Mouse (Mus musculus) spleen, postnatal 14 days (tissue): ENCODE measurements at regions not wholly inside any gene's neighbourhood (a gene's known extent, or its start where the extent isn't known, plus 50 kb on each side); places are given as distances from the start of the nearest gene placed in this dataset.
A peak's percentile ranks its signal among the peaks of the same experiment; 100 is the strongest.

Experiments
- DNase-seq, 2 experiments: peaks; one replicate each; pipeline ENCODE4 v3.0.0; 2021 to 2022; ENCODE audit warnings: low spot score in 2 of 2

DNA sequence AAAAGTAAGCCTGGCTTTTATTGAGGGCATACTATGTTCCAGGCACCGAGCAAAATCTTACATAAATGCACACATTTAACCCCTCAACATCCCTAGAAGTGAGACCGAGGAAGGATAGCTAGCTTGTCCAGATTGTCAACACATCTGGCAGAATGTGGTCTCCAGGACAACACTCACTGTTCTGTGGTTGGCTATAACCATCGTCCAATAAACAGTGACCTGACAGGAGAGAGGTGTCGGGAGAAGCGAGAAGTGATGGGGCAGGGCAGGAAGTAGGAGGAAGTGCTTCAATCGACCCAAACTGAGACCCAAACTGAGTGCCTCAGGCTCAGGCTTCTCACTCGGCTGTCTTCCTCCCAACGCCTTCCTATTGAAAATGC lies 70.8 kb upstream of the Picalm start:
- DNase-seq, result no peak

DNA sequence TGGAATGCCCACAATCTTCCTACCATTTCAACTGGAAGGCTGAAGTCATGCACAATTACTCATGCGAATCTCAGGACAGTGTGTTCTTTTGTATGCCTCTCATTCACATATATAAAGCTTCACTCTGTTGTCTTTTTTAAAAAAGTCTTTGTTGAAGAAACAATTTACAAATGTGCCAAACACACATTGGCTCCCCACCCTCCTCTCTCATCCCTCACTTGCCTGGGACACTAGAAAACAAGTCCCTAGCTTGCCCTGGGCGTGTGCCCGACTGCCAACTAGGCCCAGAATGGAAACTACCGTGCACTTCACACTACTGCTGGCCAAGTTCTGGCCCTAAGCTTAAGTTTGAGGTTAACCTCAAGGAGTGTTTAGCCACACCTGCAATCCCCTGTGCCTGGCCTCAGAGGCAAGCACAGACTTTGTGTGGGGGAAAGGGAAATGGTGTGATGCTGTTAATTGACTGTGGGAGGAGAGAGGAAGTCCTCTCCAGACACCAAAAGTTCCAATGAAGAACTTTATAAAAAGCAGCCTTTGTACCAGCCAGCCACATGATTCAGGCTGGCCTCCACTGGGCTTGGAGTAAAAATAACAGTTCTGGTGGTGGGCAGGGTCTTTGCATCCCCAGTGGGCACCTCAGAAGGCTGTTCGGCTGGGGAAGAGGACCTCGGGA lies 70.2 kb upstream of the Picalm start:
- peak; percentile 30 to 44 for DNase-seq

DNA sequence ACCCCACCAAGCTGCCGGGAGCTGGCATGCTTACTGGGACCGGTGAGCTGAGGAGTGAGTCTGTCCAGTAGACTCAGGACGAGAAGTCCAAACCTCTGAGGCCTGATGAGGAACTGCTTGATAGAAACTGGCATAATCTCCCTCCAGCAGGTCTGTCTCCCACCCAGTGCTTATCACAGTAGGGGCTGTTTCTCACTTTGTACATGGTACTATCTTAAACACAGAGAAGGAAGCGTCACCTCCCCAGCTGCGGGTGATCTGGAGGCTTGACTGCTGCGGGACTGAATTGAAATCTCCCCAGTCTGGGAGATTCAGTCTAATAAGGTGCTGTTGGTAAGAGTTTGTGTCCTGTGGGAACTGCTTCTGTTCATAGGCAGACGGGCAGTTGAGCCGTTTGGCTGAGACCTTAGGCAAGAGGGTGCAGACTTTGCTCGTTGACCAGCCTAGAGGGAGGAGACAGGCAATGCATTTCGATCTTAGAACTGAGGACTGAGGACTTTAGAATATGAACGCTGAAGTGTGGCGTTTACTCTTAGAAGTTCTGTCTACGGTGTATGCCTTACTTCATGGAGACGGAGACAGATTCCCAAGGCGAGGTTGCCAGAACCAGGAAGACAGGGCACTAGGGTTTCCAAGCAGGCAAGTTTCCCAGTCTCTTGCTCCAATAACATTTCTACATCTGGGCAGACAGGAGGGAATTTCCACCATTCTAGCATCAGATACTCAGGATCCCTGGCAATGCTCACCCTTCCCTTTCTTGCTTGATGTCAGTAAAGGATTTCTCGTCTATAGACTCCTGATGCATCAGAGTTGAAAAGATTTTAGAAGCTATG lies 69.5 kb upstream of the Picalm start:
- peak; percentile 43 to 52 for DNase-seq

DNA sequence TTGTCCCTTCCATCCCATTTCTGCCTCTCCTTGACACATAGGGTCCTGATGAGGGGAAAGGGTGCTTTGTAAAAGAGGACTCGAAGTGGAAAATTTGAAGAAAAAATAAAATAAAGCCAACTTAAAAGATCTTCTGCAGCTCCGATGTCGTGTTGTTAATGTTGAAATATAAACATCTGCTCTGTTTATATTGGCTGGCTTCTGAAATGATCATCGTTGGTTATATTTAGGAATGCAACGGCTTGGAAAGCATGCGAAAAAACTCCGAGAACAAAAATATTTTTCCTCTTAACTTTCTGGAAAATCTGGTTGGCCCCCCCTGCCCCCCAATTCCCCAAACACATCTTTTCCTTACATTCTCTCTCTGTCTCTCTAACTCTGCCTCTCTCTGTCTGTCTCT lies 68.3 kb upstream of the Picalm start:
- no peak for DNase-seq

DNA sequence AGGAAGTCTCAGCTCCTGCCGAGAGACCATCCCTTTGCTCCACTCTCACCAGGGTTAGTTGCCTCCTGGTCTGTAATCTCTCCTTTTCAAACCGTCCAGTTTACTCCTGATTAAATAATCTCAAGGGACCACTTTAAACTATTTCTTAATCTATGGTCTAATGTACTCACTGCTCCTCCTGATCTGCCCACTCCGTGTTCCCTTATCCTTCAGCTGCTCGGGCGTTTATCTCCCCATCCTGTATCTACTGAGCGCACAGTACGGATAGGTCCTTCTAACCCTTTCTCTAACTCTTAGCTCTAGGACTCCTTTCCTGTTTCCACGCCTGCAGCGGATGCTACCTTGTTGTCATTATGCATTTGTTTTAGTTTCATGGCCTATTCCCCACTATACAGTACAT lies 67.1 kb upstream of the Picalm start:
- no peak for DNase-seq

DNA sequence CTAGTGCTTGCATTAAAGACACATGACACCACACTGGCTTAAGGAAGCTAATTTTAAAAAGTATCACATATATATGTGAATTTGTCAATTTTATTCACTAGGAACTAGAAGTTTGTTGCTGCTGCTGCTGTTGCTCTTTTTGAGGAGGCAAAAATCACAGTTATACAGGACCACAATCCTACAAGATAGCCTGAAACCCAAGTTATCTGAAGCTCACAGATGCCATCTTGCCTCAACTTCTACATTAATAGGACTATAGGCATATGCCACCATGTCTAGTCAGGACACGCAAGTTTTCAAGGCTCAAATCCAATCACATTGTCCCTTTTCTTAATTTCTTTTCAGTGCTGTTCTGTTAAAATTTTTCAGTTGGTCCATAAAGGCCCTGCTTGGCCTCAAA lies 65.8 kb upstream of the Picalm start:
- DNase-seq, result no peak

DNA sequence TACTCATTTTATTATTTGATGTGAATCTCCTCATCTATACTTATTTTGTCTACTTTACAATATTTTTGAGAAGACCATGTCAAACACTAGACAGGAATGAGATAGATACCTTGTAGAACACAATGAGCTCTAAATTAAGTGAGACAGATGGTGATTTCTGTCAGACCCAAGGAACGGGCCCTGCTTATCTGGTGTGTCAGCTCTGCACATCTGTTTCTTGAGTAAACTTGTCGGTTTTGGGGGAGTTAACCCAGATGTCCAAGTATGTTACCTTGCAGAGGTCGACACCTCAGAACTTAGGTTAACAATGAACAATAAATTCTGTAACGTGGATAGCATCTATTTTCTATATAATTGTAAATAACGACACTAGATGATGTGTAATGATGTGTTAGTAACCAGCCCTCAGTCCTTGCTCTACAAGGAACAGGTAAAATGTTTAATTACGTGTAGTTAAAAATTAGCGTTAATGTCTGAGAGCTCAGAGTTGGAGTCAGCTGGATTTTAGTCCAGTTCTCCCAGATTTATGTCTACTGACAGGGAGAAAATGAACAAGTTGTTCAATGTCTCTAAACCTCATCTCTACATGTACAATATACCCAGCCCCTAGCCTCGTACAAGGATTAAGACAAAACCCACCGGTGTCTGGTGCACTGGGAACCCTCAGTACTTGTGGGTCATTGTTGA lies 64.6 kb upstream of the Picalm start:
- no peak for DNase-seq

DNA sequence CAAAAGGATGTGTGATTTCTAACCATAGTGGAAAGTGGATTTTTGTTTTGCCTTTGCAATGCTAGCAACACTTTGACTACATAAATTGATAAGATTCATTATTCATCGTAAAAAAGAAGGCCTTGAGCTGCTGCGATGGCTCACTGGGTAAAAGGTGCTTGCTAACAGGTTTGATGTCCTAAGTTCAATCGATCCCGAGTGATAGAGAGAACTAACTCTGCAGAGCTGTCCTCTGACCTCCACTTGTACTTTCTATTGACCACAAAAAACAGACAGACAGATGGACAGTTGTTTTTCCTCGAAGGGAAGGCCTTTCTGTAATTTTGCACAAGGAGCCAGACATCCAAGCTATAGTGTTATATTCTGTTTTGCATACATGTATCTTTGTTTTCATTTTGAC lies 63.7 kb upstream of the Picalm start:
- DNase-seq, result no peak

DNA sequence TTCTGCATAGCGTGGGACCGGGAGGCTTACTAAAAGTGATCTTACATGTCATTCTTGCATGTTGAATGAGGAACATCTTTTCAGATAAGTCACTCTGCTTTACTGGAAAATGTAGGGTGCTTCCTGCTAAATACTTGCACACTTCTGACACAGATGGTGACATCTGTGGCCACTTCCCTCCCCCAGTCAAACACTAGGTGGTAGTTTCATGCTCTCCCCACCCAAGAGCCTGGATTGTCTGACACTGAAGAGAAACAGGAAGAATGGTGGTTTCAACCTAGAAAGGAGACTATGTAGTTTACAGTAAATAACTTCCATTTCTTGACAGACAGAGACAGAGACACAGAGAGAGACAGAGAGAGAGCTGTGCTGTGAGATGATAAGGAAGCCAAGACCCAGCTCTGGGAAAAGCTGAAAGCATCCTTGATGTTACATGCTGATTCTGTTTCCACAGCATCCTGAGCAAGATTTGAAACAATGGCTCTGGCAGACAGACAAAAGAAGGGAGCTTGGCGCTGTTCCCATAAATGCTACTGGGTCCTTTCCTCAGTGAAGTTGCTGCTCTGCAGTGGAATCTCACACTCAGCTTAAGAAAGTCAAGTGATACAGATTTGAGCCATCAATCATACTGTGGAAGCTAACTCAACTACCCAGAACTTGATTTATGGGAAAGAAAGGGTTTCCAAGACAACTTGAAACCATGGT lies 61.9 kb upstream of the Picalm start:
- no peak for DNase-seq

DNA sequence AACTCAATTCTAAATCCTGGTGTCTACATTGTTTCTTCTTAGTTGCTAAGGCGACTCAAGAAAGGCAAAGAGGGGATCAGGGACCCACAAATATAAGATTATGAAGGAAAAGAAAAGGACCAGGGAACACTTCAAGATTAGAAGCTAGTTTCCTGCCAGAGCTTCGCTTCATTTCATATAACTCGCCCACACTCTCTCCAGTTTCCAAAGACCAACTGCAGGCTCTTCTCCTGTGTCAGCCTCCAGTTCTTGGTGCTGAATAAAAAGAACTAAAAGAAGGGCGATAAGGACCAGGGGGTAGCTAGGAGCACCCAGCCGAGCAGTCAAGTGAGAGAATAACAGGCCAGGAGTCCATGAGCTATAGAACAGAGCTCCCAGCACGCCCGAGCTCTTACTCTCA lies 59.7 kb upstream of the Picalm start:
- no peak for DNase-seq

DNA sequence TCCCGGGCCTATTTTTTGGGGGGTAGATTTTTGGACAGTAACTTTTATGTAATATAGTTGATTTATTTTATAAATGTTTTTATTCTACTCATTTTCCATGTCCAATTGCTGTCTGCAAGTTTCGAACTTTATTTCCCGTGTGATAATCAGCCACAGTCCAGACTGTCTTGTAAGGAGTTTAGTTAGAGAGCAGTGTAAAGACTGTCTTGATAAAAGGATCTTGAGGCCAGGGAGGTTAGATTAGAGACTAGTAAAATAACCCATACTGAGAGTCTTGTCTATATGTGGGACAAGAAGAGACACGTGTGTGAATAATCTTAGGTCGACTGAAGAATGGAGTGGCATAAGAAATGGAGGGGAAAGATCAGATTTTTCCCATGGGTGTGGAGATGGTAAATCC lies 56.1 kb upstream of the Picalm start:
- no peak for DNase-seq

DNA sequence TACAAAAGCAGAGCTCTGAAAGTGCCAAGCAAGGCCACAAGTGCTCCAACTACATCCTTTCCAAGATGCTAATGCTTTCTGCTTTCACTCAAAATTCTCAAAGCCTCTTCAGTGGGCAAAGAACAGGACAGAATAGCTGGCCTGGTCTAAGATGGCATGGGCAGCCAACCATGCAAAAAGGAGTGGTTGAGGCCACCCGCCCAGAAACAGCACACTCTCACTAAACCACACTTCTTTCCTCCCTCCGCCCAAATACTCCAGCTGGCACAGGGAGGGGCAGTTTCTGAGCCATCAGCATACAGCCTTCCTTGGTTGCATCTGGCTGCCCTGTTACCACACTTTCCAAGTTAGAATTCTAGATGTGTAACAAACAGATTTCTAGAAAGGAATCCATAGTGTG lies 55.4 kb upstream of the Picalm start:
- peak; percentile 22 to 28 for DNase-seq

DNA sequence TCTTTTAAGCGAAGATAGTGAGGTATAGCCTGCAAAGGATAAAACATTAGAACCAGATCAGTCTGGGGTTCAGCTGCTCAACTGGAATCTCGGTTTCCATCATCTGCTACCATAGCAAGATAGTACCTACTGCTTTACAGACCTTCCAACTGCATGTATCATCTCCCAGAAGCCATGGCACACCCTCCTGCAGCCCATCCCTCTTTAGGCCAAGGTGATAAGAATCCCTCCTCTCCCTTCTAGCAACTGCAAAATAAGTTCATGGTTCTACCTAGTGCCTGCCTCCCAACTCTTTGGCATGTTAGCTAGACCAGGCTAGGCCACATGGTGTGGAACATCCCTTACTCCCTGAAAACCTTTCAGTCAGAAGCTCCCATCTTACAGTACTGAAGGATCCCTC lies 52.4 kb upstream of the Picalm start:
- no peak for DNase-seq

DNA sequence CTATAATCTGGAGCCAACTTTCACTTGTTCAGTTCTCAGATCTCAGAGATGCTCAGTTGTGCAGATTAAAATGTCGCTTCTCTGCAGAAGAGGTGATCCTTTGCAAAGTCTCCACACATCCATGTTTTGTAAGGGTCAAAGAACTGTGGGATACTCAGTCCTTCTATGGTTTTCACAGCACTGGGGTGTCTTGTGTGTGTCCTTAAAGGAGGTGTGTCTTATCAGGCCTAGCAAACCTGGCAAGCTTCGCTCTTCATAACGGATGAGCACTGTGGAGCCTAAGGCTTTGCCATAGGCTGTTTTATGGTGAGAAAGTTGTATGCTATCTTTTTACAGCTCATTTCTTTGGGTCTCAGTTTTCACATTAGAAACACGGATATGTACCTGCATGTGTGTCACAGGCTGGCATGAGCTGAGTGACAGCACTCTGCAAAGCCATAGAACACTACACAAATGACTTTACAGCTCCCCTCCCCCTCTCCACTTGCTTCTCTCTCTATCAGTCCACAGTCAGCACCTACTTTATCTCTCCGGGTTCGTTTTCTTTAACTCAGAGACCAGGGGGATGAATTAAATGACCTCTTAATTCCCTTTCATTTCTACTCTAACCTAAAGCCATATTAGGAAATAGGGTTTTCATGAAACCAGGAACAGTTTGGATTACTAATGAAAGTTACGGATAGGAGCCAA lies 49.8 kb upstream of the Picalm start:
- DNase-seq, result no peak
